Mouse (Mus musculus): ENCODE measurements around the gene Cpd.

- no peak for TF ChIP-seq POU5F1 (IDR thresholded peaks at IDR 0.05; ENCODE audit: borderline replicate concordance, low read length)
- no peak for TF ChIP-seq CTCF (conservative IDR thresholded peaks at IDR 0.05; ENCODE audit: low read length)
- TF ChIP-seq NANOG (IDR thresholded peaks at IDR 0.05; ENCODE audit: borderline replicate concordance, low read length) = no peak
Observed at GRCm38 (mm10) chr11:76892972-76893371, 46.2 kb upstream of the Cpd start.
